Mouse (Mus musculus): ENCODE results near the gene Ip6k2.

GRCm38 (mm10) chr9:108853635-108854240, 70.1 kb downstream of the Ip6k2 start:
- TF ChIP-seq CTCF (IDR thresholded peaks at IDR 0.05; ENCODE audit: low read depth) (peak; percentile 64), EP300 (IDR thresholded peaks at IDR 0.05; ENCODE audit: low read depth) (0 out of 2 replicates have a peak, but pooled peaks have one; percentile 14)

All from heart, postnatal 0 days (tissue).